Mouse (Mus musculus) midbrain, embryonic 14.5 days (tissue): Measurements from ENCODE around the gene Grid2. TPM values are rescaled to one million over a fixed set of nuclear protein-coding genes. Genes with fewer than 3 reads are reported as not detected.

Source experiments
- ATAC-seq: fragments of 200-750 bp; cut with Nextera tagmentation; 2 replicates; pipeline ENCODE4 v1.8.0; 2017; ENCODE audit warnings: moderate number of reproducible peaks, moderate library complexity; ENCODE audit not compliant: low FRiP score, low TSS enrichment
- DNase-seq: peaks from one replicate; pipeline ENCODE4 v3.0.0-alpha.2; 2015
- H3K27ac ChIP-seq: fragments of 300-500 bp; sonication (generic); replicated peaks from 2 replicates; pipeline ENCODE4 v1.5.1; 2014; ENCODE audit warnings: mild to moderate bottlenecking, low read depth, low read length, moderate library complexity
- H3K27me3 ChIP-seq: fragments of 300-500 bp; sonication (generic); 2 replicates; pipeline ENCODE4 v1.6.1; 2014; ENCODE audit warnings: low read length, control low read depth, mixed read lengths; ENCODE audit not compliant: control insufficient read depth, insufficient read depth
- H3K36me3 ChIP-seq: fragments of 300-500 bp; sonication (generic); 2 replicates; pipeline ENCODE4 v1.6.1; 2014; ENCODE audit warnings: low read length, control low read depth; ENCODE audit not compliant: control insufficient read depth, insufficient read depth
- H3K4me1 ChIP-seq: fragments of 300-500 bp; sonication (generic); 2 replicates; pipeline ENCODE4 v1.6.1; 2014; ENCODE audit warnings: mild to moderate bottlenecking, antibody characterized with exemption, low read length, control low read depth; ENCODE audit not compliant: control insufficient read depth, insufficient read depth
- H3K4me2 ChIP-seq: fragments of 300-500 bp; sonication (generic); 2 replicates; pipeline ENCODE4 v1.6.1; 2014; ENCODE audit warnings: mild to moderate bottlenecking, low read length, moderate library complexity
- H3K4me3 ChIP-seq: fragments of 300-500 bp; sonication (generic); replicated peaks from 2 replicates; pipeline ENCODE4 v1.5.1; 2014; ENCODE audit warnings: low read depth, low read length
- H3K9ac ChIP-seq: fragments of 300-500 bp; sonication (generic); replicated peaks from 2 replicates; pipeline ENCODE4 v1.6.1; 2014; ENCODE audit warnings: mild to moderate bottlenecking, low read length, moderate library complexity
- H3K9me3 ChIP-seq: fragments of 300-500 bp; sonication (generic); 2 replicates; pipeline ENCODE4 v1.6.1; 2016; ENCODE audit warnings: low read length, control low read depth, mixed read lengths; ENCODE audit not compliant: control insufficient read depth
- WGBS: fragments of 180-500 bp; shearing (Covaris S2); extraction: QIAGEN DNeasy Blood & Tissue Kit; methylation state at CpG from one replicate; pipeline ENCODE4 v1.1.7; 2014; 5-methylcytosine and 5-hydroxymethylcytosine counted together
- polyA plus RNA-seq: library from polyadenylated mRNA; unstranded; fragments of >200 nt; fragmentation: Nextera tagmentation; extraction: Ambion mirVana; gene quantifications from 2 replicates; pipeline ENCODE4 v1.2.1, GENCODE M21; 2014

Grid2 gene
- polyA plus RNA-seq, 1 experiment from 2014 or later = 14.5 TPM

DNA sequence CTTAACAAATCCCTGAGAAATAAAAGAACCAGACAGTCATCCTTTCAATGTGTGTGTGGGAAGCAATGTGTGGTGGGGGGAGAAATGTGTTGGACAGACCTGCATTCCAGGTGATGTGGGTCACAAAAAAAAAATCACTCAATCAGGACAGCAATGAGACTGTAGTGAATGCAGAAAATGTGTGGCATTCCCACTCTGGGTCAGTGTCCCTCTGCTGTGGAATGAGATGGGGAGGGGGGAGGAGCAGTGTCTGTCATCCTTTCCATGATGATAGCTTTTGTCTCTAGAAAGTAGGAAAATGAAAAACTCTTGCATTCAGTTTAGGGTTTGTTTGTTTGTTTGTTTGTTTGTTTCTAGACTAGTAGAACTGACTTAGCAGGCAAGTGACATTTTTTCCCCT is 1392.0 kb downstream of the Grid2 start:
- H3K36me3 ChIP-seq = no peaks in the 10 kb centered on the region
- no peak overlapping the region for H3K4me2 ChIP-seq
- no peak for ATAC-seq
- no peaks in the 10 kb centered on the region for H3K9me3 ChIP-seq
- H3K4me3 ChIP-seq = no peak overlapping the region
- H3K27ac ChIP-seq = no peak overlapping the region
- H3K9ac ChIP-seq = no peak overlapping the region
- H3K27me3 ChIP-seq = no peaks in the 10 kb centered on the region
- peaks cover 12% of the 10 kb centered on the region for H3K4me1 ChIP-seq
- DNase-seq = no peak

DNA sequence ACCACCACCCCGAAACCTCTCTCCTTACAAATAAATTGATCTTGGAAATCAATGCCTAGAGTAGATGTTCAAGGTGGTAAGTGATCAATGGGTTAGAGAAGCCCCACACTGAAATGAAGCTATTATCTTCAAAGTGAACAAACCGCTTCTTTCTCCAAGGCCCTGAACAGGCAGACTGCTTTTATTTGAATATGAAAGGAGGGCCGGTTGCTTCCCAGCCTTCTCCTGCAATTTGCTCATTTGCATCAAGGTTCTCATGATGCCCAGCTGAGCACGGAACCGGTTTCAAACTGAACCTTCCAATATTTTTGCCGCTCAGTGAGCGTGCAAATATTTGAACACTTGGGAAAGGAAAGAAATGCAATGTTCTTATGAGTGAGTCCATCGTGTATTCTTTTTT is 1392.5 kb downstream of the Grid2 start:
- Histone ChIP-seq H3K27ac (no peak overlapping the region), H3K36me3 (no peaks in the 10 kb centered on the region), H3K27me3 (no peaks in the 10 kb centered on the region), H3K4me1 (peaks cover 12% of the 10 kb centered on the region), H3K9me3 (no peaks in the 10 kb centered on the region), H3K9ac (no peak overlapping the region), H3K4me3 (no peak overlapping the region), H3K4me2 (no peak overlapping the region)
- DNase-seq (peak; percentile 39), ATAC-seq (no peak)
- WGBS = 21% methylated on average over 8 of the region's 8 CpGs

- H3K27ac ChIP-seq = peak overlapping the region; percentile 62
- DNase-seq (peak; percentile 94), ATAC-seq (peak; percentile 85)
- 12% methylated on average over 20 of the region's 20 CpGs for WGBS
- peak overlapping the region; percentile 27 for H3K4me3 ChIP-seq
- H3K4me1 ChIP-seq = peaks cover 12% of the 10 kb centered on the region
- no peaks in the 10 kb centered on the region for H3K27me3 ChIP-seq
- peak overlapping the region; percentile 13 for H3K9ac ChIP-seq
- no peaks in the 10 kb centered on the region for H3K36me3 ChIP-seq
- peak overlapping the region; percentile 50 for H3K4me2 ChIP-seq
- H3K9me3 ChIP-seq = no peaks in the 10 kb centered on the region
Measured at GRCm38 (mm10) chr6:64649296-64650226, 1393.9 kb downstream of the Grid2 start.

GRCm38 (mm10) chr6:64650765-64651164 is 1395.1 kb downstream of the Grid2 start:
- no peaks in the 10 kb centered on the region for H3K27me3 ChIP-seq
- H3K27ac ChIP-seq = no peak overlapping the region
- no peaks in the 10 kb centered on the region for H3K36me3 ChIP-seq
- peaks cover 12% of the 10 kb centered on the region for H3K4me1 ChIP-seq
- 5% methylated on average over 7 of the region's 7 CpGs for WGBS
- DNase-seq = peak; percentile 27
- no peaks in the 10 kb centered on the region for H3K9me3 ChIP-seq
- H3K4me3 ChIP-seq = no peak overlapping the region
- H3K9ac ChIP-seq = no peak overlapping the region
- no peak for ATAC-seq
- peak overlapping the region; percentile 26 for H3K4me2 ChIP-seq

DNA sequence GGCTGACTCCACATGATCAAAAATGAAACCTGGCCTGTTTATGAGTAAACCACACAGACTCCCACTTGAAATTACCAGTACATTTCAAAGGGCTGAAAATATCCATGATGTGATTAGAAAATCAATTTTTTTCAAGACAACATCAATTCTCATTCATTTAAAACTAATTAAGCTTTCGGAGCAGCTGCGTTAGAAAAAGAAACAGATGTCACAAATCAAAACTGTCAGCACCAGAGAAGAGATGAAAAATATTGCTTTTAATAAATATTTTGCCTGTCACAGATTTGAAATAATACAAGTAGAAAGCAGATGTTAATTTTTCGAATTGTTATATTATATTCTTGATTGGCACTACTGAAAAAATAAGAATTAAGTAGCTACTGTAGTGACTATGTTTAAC is 1415.3 kb downstream of the Grid2 start:
- Histone ChIP-seq H3K4me1 (no peaks in the 10 kb centered on the region), H3K27ac (no peak overlapping the region), H3K9ac (no peak overlapping the region), H3K4me2 (no peak overlapping the region), H3K27me3 (no peaks in the 10 kb centered on the region), H3K36me3 (no peaks in the 10 kb centered on the region), H3K9me3 (no peaks in the 10 kb centered on the region), H3K4me3 (no peak overlapping the region)
- DNase-seq = no peak
- no peak for ATAC-seq
- WGBS = 80% methylated on average over 3 of the region's 3 CpGs

DNA sequence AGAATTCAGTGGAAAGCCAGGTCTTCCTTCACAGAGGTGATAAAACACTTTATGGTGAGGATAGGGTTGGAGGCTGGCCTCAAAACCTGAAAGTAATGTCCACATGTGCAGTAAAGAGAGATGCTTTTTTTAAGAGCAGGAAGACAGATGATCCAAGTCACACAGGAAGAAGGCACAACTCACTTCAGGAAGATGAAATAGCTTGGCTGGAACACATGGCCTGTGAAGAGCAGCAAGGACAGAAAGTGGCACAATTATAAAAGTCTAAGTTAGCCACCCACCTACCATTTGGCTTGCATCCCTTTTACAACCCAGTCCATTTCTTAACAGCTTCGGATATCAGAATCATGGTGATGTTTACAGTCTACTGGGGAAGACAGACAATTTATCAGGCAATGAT is 1423.1 kb downstream of the Grid2 start:
- Histone ChIP-seq H3K9ac (no peak overlapping the region), H3K27me3 (no peaks in the 10 kb centered on the region), H3K9me3 (no peaks in the 10 kb centered on the region), H3K27ac (no peak overlapping the region), H3K4me1 (no peaks in the 10 kb centered on the region), H3K4me2 (no peak overlapping the region), H3K36me3 (no peaks in the 10 kb centered on the region), H3K4me3 (no peak overlapping the region)
- no peak for ATAC-seq
- WGBS = 89% methylated on average over 1 of the region's 1 CpGs
- no peak for DNase-seq

- Histone ChIP-seq H3K9ac (no peak overlapping the region), H3K27me3 (peaks cover 28% of the 10 kb centered on the region), H3K36me3 (no peaks in the 10 kb centered on the region), H3K4me2 (no peak overlapping the region), H3K9me3 (no peaks in the 10 kb centered on the region), H3K4me3 (no peak overlapping the region), H3K4me1 (peaks cover 11% of the 10 kb centered on the region), H3K27ac (no peak overlapping the region)
- peak; percentile 76 for DNase-seq
- ATAC-seq = peak; percentile 40; the same call in 1 of the 2 replicates
- 32% methylated on average over 9 of the region's 9 CpGs for WGBS
Measured at GRCm38 (mm10) chr6:64683974-64684373, 1428.3 kb downstream of the Grid2 start.

DNA sequence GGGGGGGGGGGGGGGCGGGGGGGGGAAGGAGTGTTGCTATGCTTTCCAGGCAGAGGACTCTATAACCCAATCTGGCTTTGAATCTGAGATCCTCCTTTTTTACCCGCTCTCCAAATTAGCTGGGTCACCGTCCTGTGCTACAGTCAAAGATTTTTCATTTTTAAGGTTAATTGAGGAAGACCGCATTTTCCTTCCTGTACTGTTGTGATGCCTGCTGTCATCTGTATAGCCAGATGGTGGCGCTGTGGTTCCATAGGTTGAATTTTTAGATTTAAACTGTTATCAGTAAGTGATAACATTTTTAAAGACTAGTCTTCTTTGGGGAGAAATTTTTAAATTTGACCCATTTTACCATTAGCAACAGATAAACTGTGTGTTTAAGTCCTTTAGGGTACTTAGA is 1429.3 kb downstream of the Grid2 start:
- H3K27me3 ChIP-seq = peaks cover 30% of the 10 kb centered on the region
- no peak overlapping the region for H3K9ac ChIP-seq
- H3K4me3 ChIP-seq = no peak overlapping the region
- H3K36me3 ChIP-seq = no peaks in the 10 kb centered on the region
- ATAC-seq = peak; percentile 36; the same call in 1 of the 2 replicates
- peaks cover 11% of the 10 kb centered on the region for H3K4me1 ChIP-seq
- under 1% methylated on average over 5 of the region's 5 CpGs for WGBS
- H3K4me2 ChIP-seq = peak overlapping the region; percentile 42; the same call in 1 of the 2 replicates
- peak; percentile 86 for DNase-seq
- no peak overlapping the region for H3K27ac ChIP-seq
- no peaks in the 10 kb centered on the region for H3K9me3 ChIP-seq
